Mouse (Mus musculus) heart, adult 2 months (tissue): Measurements from ENCODE around the gene Ankrd13c. TPM values are rescaled to one million over a fixed set of nuclear protein-coding genes. Genes with fewer than 3 reads are reported as not detected.

Source experiments
- DNase-seq, 2 experiments: peaks; one replicate each; pipeline ENCODE4 v3.0.0; 2021
- H3K27ac ChIP-seq: fragments of 200-600 bp; 2 replicates; pipeline ENCODE4 v1.8.1; 2022
- H3K27me3 ChIP-seq: fragments of 200-500 bp; 2 replicates; pipeline ENCODE4 v1.6.1; 2012; ENCODE audit warnings: mild to moderate bottlenecking, low read length, inconsistent platforms, mixed read lengths; ENCODE audit not compliant: control insufficient read depth, insufficient read depth
- H3K36me3 ChIP-seq: fragments of 200-500 bp; 2 replicates; pipeline ENCODE4 v1.6.1; 2012; ENCODE audit warnings: low read length, inconsistent platforms; ENCODE audit not compliant: control insufficient read depth, insufficient read depth
- H3K4me1 ChIP-seq: fragments of 200-500 bp; 2 replicates; pipeline ENCODE4 v1.6.1; 2011; ENCODE audit warnings: low read length; ENCODE audit not compliant: control insufficient read depth, insufficient read depth
- H3K4me3 ChIP-seq: fragments of 200-600 bp; 2 replicates; pipeline ENCODE4 v1.8.1; 2022
- H3K79me2 ChIP-seq: fragments of 200-500 bp; replicated peaks from 2 replicates; pipeline ENCODE4 v1.6.1; 2012; ENCODE audit warnings: mild to moderate bottlenecking, inconsistent platforms, low read length, moderate library complexity, mixed read lengths; ENCODE audit not compliant: control insufficient read depth, insufficient read depth
- H3K9ac ChIP-seq: fragments of 200-500 bp; 2 replicates; pipeline ENCODE4 v1.6.1; 2012; ENCODE audit warnings: low read depth, mild to moderate bottlenecking, control low read depth, inconsistent platforms, low read length, mixed read lengths
- CTCF ChIP-seq: fragments of 200-600 bp; IDR thresholded peaks from 2 replicates; pipeline ENCODE4 v1.8.1; 2022; ENCODE audit warnings: antibody characterized with exemption, mild to moderate bottlenecking, moderate library complexity
- EP300 ChIP-seq: fragments of 200-500 bp; IDR thresholded peaks from 2 replicates; pipeline ENCODE4 v1.6.1; 2011; ENCODE audit warnings: low read depth, low read length, control low read depth; ENCODE audit not compliant: insufficient read depth
- POLR2A ChIP-seq: fragments of 200-500 bp; IDR thresholded peaks from 2 replicates; pipeline ENCODE4 v1.6.1; 2011; ENCODE audit warnings: mild to moderate bottlenecking, low read depth, low read length, control low read depth; ENCODE audit not compliant: insufficient read depth
- whole genome bisulfite sequencing: fragments of 180-500 bp; shearing (Covaris S2); methylation state at CpG from one replicate; pipeline ENCODE4 v1.1.7; 2018; 5-methylcytosine and 5-hydroxymethylcytosine counted together
- intact Hi-C: fragments of 180-260 bp; cut with DNase I; formaldehyde crosslinking; loops from one replicate; pipeline ENCODE4 v1.15.1; 2025
- polyA plus RNA-seq: library from polyadenylated mRNA; depleted of rRNA; stranded (reverse); fragments of >200 nt; gene quantifications from 2 replicates; pipeline ENCODE4 v1.2.3, GENCODE M21; 2012; rRNA removed
- total RNA-seq, 2 experiments: library from RNA; stranded (reverse); gene quantifications; 2 replicates each; pipeline ENCODE4 v1.2.3; 2021

The Ankrd13c gene
- total and polyA plus RNA-seq, 3 experiments, result 7.5 to 31.5 (median 28.8) TPM

GRCm38 (mm10) chr3:158036329-158036988 lies 89.4 kb downstream of the Ankrd13c start, which contains the start of the genes Srsf11 and Lrrc40:
TSS of gene Srsf11 (minus strand) at chr3:158036639.
TSS of gene Lrrc40 (plus strand) at chr3:158036662.
- Histone ChIP-seq H3K27ac (peak within 1 kb of the TSS; percentile 93), H3K4me3 (peak within 1 kb of the TSS; percentile 95), H3K79me2 (peaks cover 4% of the 10 kb centered on the region), H3K9ac (peak within 1 kb of the TSS; percentile 96), H3K36me3 (peaks cover 15% of the 10 kb centered on the region), H3K27me3 (no peaks in the 10 kb centered on the region), H3K4me1 (peaks cover 2% of the 10 kb centered on the region; the same call in 1 of the 2 replicates)
- under 1% methylated on average over 55 of the region's 55 CpGs for WGBS
- DNase-seq, result peak; percentile 95
- peak; percentile 83 for TF ChIP-seq POLR2A
- no peak for TF ChIP-seq CTCF
- intact Hi-C loops, result loop anchor here (1.0 kb wide), 1 partner anchor 90 kb away; no protein-coding TSS in a partner anchor

DNA sequence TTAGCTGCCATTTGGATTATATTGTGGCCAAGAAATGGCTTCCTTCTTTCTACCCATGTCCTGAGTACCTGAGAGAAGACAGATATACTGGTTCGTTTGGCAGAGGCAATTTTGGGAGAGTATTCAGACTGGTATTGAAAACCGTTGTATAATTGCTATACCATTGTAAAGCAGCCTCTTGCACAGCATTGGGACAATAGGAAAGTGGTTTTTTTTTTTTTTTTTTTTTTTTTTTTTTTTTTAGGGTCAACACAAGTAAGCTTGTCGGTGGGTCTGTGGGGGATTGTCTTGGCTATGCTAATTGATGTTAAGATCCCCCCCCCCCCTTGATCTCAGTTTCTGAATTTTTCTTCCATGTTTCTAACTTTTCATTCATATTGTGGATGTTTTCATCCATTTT lies 91.1 kb downstream of the Ankrd13c start:
- intact Hi-C loops, result no loop called here
- TF ChIP-seq POLR2A, result no peak
- TF ChIP-seq EP300, result no peak
- Histone ChIP-seq H3K4me1 (peaks cover 1% of the 10 kb centered on the region; the same call in 1 of the 2 replicates), H3K27me3 (no peaks in the 10 kb centered on the region), H3K27ac (no peak overlapping the region), H3K79me2 (peaks cover 4% of the 10 kb centered on the region), H3K9ac (no peak overlapping the region), H3K4me3 (no peak overlapping the region), H3K36me3 (peaks cover 12% of the 10 kb centered on the region)
- no peak for DNase-seq
- 74% methylated on average over 3 of the region's 3 CpGs for WGBS

DNA sequence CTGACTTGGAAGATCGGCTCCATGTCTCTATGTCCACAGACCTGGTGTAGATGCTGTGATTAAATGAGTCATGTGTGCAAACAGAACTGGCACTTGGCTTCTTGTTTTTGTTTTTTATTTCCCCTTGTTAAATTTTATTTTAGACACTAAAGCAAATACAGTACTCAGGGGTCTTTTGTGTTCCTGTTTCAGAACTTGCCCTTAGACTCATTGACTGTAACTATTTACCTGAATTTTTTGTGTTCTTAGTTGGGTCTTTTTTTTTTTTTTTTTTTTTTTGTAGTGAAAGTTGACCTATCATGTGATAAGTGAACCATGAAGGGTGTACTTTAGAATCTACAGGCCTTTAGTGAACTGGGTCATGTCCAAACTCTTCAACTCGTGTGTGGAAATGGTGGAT lies 93.7 kb downstream of the Ankrd13c start:
- 79% methylated on average over 2 of the region's 2 CpGs for WGBS
- intact Hi-C loops, result no loop called here
- Histone ChIP-seq H3K4me1 (no peaks in the 10 kb centered on the region), H3K36me3 (no peaks in the 10 kb centered on the region), H3K79me2 (peaks cover 4% of the 10 kb centered on the region), H3K27me3 (no peaks in the 10 kb centered on the region), H3K9ac (no peak overlapping the region), H3K27ac (no peak overlapping the region), H3K4me3 (no peak overlapping the region)
- DNase-seq, result no peak
- TF ChIP-seq POLR2A, result no peak
- no peak for TF ChIP-seq EP300
- TF ChIP-seq CTCF, result no peak

GRCm38 (mm10) chr3:158049508-158049907 lies 102.5 kb downstream of the Ankrd13c start:
- Histone ChIP-seq H3K36me3 (no peaks in the 10 kb centered on the region), H3K9ac (no peak overlapping the region), H3K79me2 (no peaks in the 10 kb centered on the region), H3K27me3 (no peaks in the 10 kb centered on the region), H3K4me1 (no peaks in the 10 kb centered on the region), H3K4me3 (no peak overlapping the region), H3K27ac (no peak overlapping the region)
- 83% methylated on average over 2 of the region's 2 CpGs for WGBS
- intact Hi-C loops, result no loop called here
- no peak for DNase-seq
- TF ChIP-seq CTCF, result no peak

Other genes with a start within 250 kb of the Ankrd13c start
- 1 to 10 TPM in 1 of 2 experiments, under 1 TPM in 1; 0.93 to 4.8 TPM for gene Cth, start 22.2 kb upstream of the Ankrd13c start, total RNA-seq
- 1.3 and 1.8 TPM in 2 replicates for gene Cth, start 22.2 kb upstream of the Ankrd13c start, polyA plus RNA-seq
- gene Srsf11, start 89.4 kb downstream of the Ankrd13c start, total RNA-seq, result 10 to 100 TPM; 32.4 to 36.9 TPM
- gene Srsf11, start 89.4 kb downstream of the Ankrd13c start, polyA plus RNA-seq, result 114 and 175 TPM in 2 replicates
- 10 to 100 TPM in 1 of 2 experiments, 1 to 10 TPM in 1; 9.5 to 10.4 TPM for gene Lrrc40, start 89.4 kb downstream of the Ankrd13c start, total RNA-seq
- gene Lrrc40, start 89.4 kb downstream of the Ankrd13c start, polyA plus RNA-seq, result 4.2 and 7.8 TPM in 2 replicates